Mouse (Mus musculus) liver, embryonic 14.5 days (tissue): ENCODE measurements around the gene Arsg. TPM values are rescaled to one million over a fixed set of nuclear protein-coding genes. Genes with fewer than 3 reads are reported as not detected.

Source experiments
- ATAC-seq: fragments of 200-750 bp; cut with Nextera tagmentation; 2 replicates; pipeline ENCODE4 v1.8.0; 2017; ENCODE audit warnings: moderate number of reproducible peaks, mild to moderate bottlenecking, moderate library complexity; ENCODE audit not compliant: insufficient read depth
- DNase-seq, 3 experiments: peaks; one replicate each; pipeline ENCODE4 v3.0.0-alpha.2; 2012 to 2013; ENCODE audit warnings: low read depth in 3 of 3, low spot score in 3 of 3
- H3K27ac ChIP-seq: fragments of 300-500 bp; sonication (generic); 2 replicates; pipeline ENCODE4 v1.5.1; 2014; ENCODE audit warnings: moderate library complexity, mild to moderate bottlenecking, control low read depth, inconsistent platforms
- H3K27me3 ChIP-seq: fragments of 300-500 bp; sonication (generic); 2 replicates; pipeline ENCODE4 v1.6.1; 2014; ENCODE audit warnings: mild to moderate bottlenecking, low read length, moderate library complexity; ENCODE audit not compliant: control insufficient read depth, insufficient read depth
- H3K36me3 ChIP-seq: fragments of 300-500 bp; sonication (generic); replicated peaks from 2 replicates; pipeline ENCODE4 v1.6.1; 2014; ENCODE audit warnings: low read depth; ENCODE audit not compliant: control insufficient read depth, insufficient read depth
- H3K4me1 ChIP-seq, 2 experiments: fragments of 200-500 bp in 1 of 2; fragments of 300-500 bp in 1 of 2; sonication (generic) in 1 of 2; replicated peaks; 2 replicates each; pipeline ENCODE4 v1.6.1; 2012 to 2014; ENCODE audit warnings: antibody characterized with exemption in 1 of 2, inconsistent platforms in 1 of 2, low read length in 1 of 2; ENCODE audit not compliant: control insufficient read depth in 2 of 2, insufficient read depth in 2 of 2
- H3K4me2 ChIP-seq: fragments of 300-500 bp; sonication (generic); 2 replicates; pipeline ENCODE4 v1.6.1; 2014; ENCODE audit warnings: low read depth, mild to moderate bottlenecking, control low read depth, moderate library complexity
- H3K4me3 ChIP-seq, 2 experiments: fragments of 200-500 bp in 1 of 2; fragments of 300-500 bp in 1 of 2; sonication (generic) in 1 of 2; 2 replicates each; pipeline ENCODE4 v1.5.1; 2012 to 2014; ENCODE audit warnings: low read depth in 2 of 2, low read length in 2 of 2, mild to moderate bottlenecking in 2 of 2, control low read depth in 1 of 2, inconsistent platforms in 1 of 2, moderate library complexity in 1 of 2; ENCODE audit not compliant: insufficient read depth in 1 of 2
- H3K9ac ChIP-seq: fragments of 300-500 bp; sonication (generic); replicated peaks from 2 replicates; pipeline ENCODE4 v1.6.1; 2014; ENCODE audit warnings: mild to moderate bottlenecking, control low read depth, moderate library complexity
- H3K9me3 ChIP-seq: fragments of 300-500 bp; sonication (generic); 2 replicates; pipeline ENCODE4 v1.6.1; 2016; ENCODE audit warnings: low read length, mixed read lengths; ENCODE audit not compliant: control insufficient read depth
- CTCF ChIP-seq: IDR thresholded peaks from 2 replicates; pipeline ENCODE4 v1.5.1; 2016; ENCODE audit warnings: antibody characterized with exemption, low read depth, control low read depth
- EP300 ChIP-seq: IDR thresholded peaks from 2 replicates; pipeline ENCODE4 v1.6.1; 2016; ENCODE audit warnings: antibody characterized with exemption, low read depth
- WGBS: fragments of 180-500 bp; shearing (Covaris S2); extraction: QIAGEN DNeasy Blood & Tissue Kit; methylation state at CpG from one replicate; pipeline ENCODE4 v1.1.7; 2014; ENCODE audit not compliant: insufficient replicate concordance; 5-methylcytosine and 5-hydroxymethylcytosine counted together
- polyA plus RNA-seq, 2 experiments: library from polyadenylated mRNA; depleted of rRNA in 1 of 2; stranded (reverse) in 1 of 2; unstranded in 1 of 2; fragments of >200 nt; fragmentation: Nextera tagmentation in 1 of 2; extraction: Ambion mirVana in 1 of 2; gene quantifications; 2 replicates each; pipeline versions ENCODE4 v1.2.1 to v1.2.3; 2012 to 2014

Gene Arsg
- polyA plus RNA-seq, 2 experiments, result 2.3 to 3.8 TPM

DNA sequence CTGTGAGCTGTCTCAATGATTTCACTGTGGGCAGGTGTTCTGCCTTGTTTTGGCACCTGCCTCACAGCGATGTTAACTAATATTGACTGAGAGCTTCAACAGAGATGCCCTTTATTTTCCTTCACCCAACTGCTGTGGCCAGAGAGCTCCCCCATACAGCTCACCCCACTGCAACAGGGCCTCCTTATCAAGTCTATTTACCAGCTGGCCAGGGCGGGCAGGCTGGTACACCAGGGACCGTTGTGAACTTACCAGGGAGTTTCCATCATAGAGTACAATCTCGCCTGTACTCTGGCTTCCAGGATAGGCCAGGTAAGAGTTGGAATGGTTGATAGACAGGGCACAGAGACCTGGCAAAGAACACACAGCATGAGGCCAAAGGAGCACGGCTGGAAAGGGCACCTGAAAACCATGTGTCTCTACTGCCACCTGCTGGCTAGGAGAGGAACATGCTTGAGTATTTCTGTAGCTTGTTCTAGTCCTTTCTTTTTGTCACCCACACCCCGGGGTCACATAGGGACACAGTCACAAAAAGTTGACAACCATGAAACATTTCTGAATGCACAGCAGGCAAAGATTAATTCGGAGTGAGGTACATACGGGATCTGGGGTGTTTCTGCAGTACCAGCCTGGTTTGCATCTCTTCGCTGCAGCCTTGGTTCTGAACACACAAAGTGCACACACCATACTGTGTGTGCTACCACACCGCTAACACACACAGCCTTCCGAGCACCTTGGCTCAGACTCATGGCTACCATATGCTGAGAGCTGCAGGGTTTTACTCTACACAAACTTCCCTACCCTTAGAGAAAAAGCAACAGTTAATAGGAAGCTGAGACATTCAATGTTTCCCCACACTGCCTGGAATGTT is 111.9 kb downstream of the Arsg start:
- peak; percentile 50 for ATAC-seq

DNA sequence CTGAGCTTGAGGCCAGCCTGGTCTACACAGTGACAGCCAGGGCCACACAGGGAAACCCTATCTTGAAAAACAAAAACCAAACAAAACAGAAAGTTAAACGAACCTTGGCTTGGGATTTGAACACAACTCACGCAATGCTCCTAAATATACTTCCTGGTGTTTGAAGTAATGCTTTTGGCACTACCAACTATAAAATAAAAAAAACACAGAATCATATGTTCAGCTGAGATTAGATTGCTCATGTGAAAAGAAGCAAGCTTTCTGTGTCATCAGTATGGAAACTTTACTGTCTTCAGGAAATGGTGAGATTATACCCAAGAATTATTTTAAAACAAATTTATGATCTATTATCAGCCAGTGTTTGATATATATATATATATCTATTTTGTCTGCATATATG is 113.2 kb downstream of the Arsg start:
- Histone ChIP-seq H3K9ac (no peak overlapping the region), H3K27me3 (no peaks in the 10 kb centered on the region), H3K27ac (no peak overlapping the region), H3K4me3 (no peak overlapping the region), H3K4me2 (no peak overlapping the region), H3K4me1 (peaks cover 19 to 36% of the 10 kb centered on the region in 2 experiments), H3K36me3 (peaks cover 17% of the 10 kb centered on the region), H3K9me3 (no peaks in the 10 kb centered on the region)
- 24% methylated on average over 2 of the region's 2 CpGs for WGBS
- DNase-seq, result no peak
- TF ChIP-seq EP300 (no peak), CTCF (no peak)
- ATAC-seq, result no peak

More for the DNA sequence above, 111.9 kb downstream of the Arsg start:
- H3K27ac ChIP-seq, result peak overlapping the region; percentile 38
- WGBS, result 31% methylated on average over 11 of the region's 11 CpGs
- H3K36me3 ChIP-seq, result peaks cover 18% of the 10 kb centered on the region
- H3K4me1 ChIP-seq, result peaks cover 19 to 36% of the 10 kb centered on the region in 2 experiments
- peak; percentile 70 to 77 (median 70) for DNase-seq
- no peaks in the 10 kb centered on the region for H3K9me3 ChIP-seq
- peak overlapping the region; percentile 47 for H3K9ac ChIP-seq
- no peaks in the 10 kb centered on the region for H3K27me3 ChIP-seq
- H3K4me2 ChIP-seq, result peak overlapping the region; percentile 5; the same call in 1 of the 2 replicates
- no peak overlapping the region for H3K4me3 ChIP-seq
- TF ChIP-seq EP300 (no peak), CTCF (peak; percentile 99)

DNA sequence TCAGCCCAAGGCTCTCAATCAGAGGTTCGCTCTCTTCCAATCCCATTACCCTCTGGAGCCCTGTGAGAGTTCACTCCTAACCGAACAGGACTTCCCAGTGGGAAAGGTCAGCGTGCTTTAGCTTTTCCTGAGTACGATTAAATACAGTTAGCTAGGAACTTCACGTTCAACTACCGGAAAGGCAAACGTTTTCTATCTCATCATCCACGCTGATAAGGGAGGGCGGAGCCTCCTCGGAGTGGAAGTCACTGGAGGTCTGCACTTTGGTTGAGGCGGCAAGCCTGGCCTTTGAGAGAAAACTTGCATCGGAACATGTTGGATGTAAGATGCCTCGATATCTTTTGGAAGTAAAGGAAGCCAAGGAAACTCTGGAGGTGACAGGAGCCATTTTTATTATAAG is 113.8 kb downstream of the Arsg start:
- Histone ChIP-seq H3K4me2 (peak overlapping the region; percentile 76), H3K27ac (peak overlapping the region; percentile 64), H3K9ac (peak overlapping the region; percentile 25), H3K4me3 (peak overlapping the region; percentile 37 to 41), H3K27me3 (no peaks in the 10 kb centered on the region), H3K36me3 (peaks cover 13% of the 10 kb centered on the region), H3K4me1 (peaks cover 19 to 36% of the 10 kb centered on the region in 2 experiments), H3K9me3 (no peaks in the 10 kb centered on the region)
- DNase-seq, result peak; percentile 61 to 66 (median 65)
- peak; percentile 48; the same call in 1 of the 2 replicates for ATAC-seq
- 13% methylated on average over 13 of the region's 13 CpGs for WGBS
- TF ChIP-seq CTCF, result no peak
- no peak for TF ChIP-seq EP300

DNA sequence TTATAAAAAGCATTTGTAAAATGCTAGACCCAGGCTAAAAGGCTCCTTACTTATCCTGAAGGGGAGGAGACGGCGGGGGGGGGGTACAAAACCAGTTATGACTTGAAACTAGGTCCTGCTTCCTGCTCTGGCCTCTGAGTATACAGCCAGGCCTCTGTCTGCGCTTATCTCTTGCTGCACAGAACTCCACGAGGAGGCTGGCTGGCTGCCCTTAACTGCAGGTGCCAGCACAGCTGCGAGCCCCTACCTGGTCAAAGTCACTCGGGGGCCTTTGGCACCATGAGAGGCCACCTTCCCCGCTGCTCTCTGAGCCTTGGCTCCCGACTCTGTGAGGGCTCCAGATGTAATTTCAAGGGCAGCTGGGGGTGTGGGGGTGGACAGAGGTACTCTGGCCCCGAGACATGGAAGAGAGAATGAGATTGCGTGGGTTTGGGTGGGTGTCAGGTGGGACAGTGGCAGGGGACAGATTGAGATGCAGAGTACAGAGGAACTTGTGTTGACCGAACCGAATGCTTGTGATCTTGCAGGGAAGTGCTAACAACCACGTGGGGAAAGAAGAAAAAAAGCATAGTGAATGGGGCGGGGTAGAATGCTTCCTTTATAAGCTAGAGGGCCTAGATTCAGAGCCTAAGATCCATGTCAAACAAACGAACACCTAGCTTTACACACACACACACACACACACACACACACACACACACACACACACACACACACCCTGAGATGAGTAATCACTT is 114.6 kb downstream of the Arsg start:
- DNase-seq (peak; percentile 61 to 71 (median 69)), ATAC-seq (peak; percentile 92)
- 12% methylated on average over 15 of the region's 15 CpGs for WGBS
- TF ChIP-seq CTCF, result no peak
- peak; percentile 77 for TF ChIP-seq EP300
- Histone ChIP-seq H3K27me3 (no peaks in the 10 kb centered on the region), H3K9me3 (no peaks in the 10 kb centered on the region), H3K4me1 (peaks cover 19 to 36% of the 10 kb centered on the region in 2 experiments), H3K9ac (peak overlapping the region; percentile 25), H3K36me3 (peaks cover 12% of the 10 kb centered on the region), H3K4me2 (peak overlapping the region; percentile 76), H3K4me3 (peak overlapping the region; percentile 29 to 41; a peak in 3 of 4 replicates), H3K27ac (peak overlapping the region; percentile 64)

DNA sequence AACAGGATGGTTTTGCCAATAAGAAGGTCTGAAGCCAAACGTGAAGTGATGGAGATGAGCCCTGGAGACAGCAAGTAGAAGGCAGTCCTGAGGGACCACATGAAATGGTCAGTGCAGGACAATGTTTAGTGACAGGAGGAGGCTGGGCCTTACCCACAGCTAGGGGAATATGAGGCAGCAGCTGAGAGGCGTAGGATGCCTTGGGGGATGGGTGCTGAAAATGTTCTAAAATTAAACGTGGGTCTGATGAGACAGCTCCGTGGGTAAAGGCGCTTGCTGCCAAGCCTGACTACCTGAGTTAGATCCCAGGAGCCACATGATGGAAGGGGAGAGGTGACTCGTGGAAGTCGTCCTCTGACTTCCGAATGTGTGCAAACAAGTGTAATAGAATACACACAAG is 116.8 kb downstream of the Arsg start:
- Histone ChIP-seq H3K4me3 (no peak overlapping the region), H3K4me1 (peaks cover 11 to 24% of the 10 kb centered on the region in 2 experiments), H3K27me3 (no peaks in the 10 kb centered on the region), H3K9me3 (no peaks in the 10 kb centered on the region), H3K27ac (no peak overlapping the region), H3K9ac (no peak overlapping the region), H3K4me2 (no peak overlapping the region), H3K36me3 (peaks cover 6% of the 10 kb centered on the region)
- ATAC-seq, result no peak
- WGBS, result 74% methylated on average over 8 of the region's 8 CpGs
- TF ChIP-seq CTCF (no peak), EP300 (no peak)
- no peak for DNase-seq
